Mouse (Mus musculus) lung, adult 2 months (tissue): ENCODE data around the gene Rnf180.

Experiments
- CTCF ChIP-seq: fragments of 200-500 bp; IDR thresholded peaks from 2 replicates; pipeline ENCODE4 v1.5.1; 2011; ENCODE audit warnings: mild to moderate bottlenecking, low read length, control low read depth; ENCODE audit not compliant: insufficient read depth
- POLR2A ChIP-seq: fragments of 200-500 bp; IDR thresholded peaks from 2 replicates; pipeline ENCODE4 v1.6.1; 2011; ENCODE audit warnings: low read depth, mild to moderate bottlenecking, control low read depth, low read length, borderline replicate concordance; ENCODE audit errors: extremely low read depth

- TF ChIP-seq CTCF (no peak), POLR2A (no peak)
These were observed 44.4 kb downstream of the Rnf180 start for GRCm38 (mm10) chr13:105250264-105250663.
